Mouse (Mus musculus): ENCODE results near the gene Dqx1.

Gene Dqx1

DNA sequence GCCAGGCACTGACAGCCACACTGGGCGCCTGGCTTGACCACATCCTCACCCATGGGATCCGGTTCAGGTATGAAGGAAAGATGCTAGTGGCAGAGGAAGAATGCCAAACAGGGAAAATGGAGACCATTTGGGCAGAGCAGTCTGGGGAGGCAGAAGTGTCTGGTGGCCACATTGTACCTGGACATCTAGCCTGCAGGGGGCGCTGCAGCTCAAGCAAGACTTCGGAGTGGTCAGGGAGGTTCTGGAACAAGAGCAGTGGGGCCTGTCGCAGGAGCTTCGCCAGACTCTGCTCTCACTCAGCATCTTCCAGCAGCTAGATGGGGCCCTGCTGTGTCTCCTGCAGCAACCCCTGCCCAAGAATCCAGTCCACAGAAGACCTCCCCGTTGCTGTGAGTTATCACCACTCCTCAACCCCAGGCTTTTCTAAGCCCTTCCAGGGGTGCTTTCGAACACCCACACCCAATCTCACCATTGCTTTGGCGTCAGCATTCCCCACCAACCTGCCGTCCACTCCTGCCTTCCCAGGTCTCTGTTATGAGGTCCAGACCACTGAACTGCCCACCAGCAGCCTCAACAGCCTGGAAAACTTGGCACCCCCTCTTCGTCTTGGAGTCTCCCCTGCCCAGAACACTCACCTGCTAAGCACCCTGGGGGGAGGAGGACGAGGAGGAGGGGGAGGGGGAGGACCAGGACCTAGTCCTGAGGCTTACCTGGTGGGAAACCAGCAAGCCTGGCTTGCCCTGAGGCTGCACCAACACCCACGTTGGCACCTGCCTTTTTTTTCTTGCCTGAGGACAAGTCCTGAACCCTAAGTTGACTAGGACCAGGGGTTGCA, 50.1 kb downstream of the Dqx1 start:
- peak; percentile 80 for DNase-seq (ENCODE audit: low spot score)

- peak; percentile 86 for DNase-seq (ENCODE audit: low spot score)
These were observed 51.4 kb downstream of the Dqx1 start, which contains the start of gene Mrpl53 for GRCm38 (mm10) chr6:83108762-83109668. Gene Mrpl53, plus strand, starts transcription at chr6:83109040.

DNA sequence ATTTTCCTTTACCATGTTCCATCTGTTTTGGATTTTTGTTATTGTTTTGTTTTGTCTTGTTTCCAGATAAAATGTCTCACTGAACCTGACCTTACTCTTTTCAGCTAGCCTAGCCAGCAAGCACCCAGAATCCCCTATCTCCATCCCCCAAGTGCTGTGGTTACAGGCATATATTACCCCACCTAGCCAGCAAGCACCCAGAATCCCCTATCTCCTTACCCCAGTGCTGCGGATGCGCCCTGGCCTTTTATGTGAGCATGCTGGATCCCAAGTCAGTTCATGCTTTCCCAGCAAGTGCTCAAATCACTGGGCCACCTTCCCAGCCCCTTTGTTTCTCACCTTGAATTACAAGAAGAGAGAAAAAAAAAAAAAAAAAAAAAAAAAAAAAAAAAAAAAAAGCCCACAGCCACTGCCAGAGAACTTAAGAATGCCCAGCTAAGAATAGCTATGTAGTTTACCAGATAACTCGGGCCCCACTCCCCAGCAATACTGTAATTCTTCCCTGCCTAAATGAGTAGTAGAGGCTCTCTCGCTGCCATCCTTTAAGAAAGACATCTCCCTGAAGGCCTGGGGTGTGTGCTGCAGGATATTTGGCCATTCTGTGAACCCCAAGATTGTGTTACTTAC, 54.0 kb downstream of the Dqx1 start:
- DNase-seq (ENCODE audit: low spot score) = no peak

GRCm38 (mm10) chr6:83115011-83115671, 57.5 kb downstream of the Dqx1 start, which contains the start of gene Mogs:
Gene Mogs, plus strand, starts transcription at chr6:83115496.
- DNase-seq (ENCODE audit: low spot score) = peak; percentile 93

GRCm38 (mm10) chr6:83115682-83116372, 58.2 kb downstream of the Dqx1 start:
- DNase-seq (ENCODE audit: low spot score) = no peak

DNA sequence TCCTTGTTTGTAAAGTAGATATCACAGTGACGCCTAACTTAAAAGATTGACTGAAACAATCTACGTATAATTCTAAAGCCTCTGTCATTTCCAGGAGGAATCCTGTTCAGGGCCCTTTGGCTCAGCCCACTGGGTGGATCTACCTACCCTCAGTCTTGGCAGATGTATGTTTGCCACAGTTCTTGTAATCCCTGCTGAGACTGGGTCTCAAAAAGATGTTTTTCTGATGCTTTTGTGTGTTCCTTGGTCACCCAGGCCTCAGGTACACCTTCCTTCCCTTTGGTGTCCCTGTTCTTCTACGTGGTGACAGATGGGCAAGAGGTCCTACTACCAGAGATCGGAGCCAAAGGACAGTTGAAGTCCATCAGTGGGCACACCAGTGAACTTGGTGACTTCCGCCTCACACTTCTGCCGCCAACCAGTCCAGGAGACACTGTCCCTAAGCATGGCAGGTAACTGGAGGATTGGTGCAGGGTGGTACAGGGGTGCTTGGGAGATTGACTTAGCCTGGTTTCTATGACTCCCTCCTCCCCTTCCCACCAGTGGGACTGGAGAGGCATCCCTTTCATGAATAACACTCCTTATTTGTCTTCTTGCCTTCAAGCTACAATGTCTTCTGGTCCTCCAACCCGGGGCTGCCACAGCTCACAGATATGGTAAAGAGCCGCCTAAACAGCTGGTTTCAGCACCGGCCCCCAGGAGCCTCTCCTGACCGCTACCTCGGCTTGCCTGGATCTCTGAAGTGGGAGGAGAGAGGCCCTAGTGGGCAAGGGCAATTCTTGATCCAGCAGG, 58.9 kb downstream of the Dqx1 start:
- DNase-seq (ENCODE audit: low spot score) = no peak

Data from adipocyte (in vitro differentiated cells).